8 mouse cellular contexts compared by ENCODE assay signal in the genomic region with DNA sequence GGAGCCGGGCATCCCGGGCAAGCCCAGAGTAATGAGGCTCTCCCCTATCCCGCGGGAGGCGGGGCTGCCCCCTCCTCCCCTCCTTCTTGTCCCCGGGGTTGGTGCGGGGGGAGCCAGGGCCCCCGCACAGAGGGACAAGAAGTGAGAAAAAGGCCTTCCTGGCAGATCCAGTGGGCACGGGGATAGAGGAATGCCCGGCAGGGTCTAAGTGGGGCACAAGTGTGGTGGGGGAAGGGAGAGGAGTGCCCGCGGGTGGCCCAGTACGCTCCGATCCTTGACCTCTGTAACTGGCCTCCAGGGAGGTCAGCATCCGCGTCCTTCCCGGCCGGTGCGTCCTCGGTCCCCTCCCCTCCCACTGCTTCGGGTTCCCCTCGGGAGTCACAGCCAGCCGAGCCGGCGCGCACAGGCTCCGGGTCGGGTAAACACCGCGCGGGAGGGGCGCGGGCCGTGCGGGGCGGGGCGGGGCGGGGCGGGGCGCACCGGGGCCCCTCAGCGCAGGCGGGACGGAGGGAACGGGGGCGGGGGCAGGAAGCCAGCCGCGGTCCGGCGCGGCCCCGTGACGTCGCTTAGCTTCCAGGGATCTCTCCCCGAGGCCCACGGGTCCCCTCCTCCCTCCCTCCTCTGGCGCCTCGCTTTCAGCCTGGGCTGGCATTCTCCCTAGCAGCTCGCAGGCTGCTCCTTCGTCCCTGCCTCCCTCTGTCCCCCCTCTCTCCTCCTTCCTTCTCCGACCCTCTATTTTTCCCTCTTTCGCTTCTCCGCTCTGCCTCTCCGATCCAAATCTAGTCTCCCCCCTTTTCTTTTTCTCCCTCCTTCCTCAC. TPM values are rescaled to one million over a fixed set of nuclear protein-coding genes. Genes with fewer than 3 reads are reported as not detected.
DNase-seq lines count a peak whose midpoint lies in the region; ATAC-seq and TF ChIP-seq lines count a peak whose summit lies in the region.

A gene (plus strand): TSS at position 562 of the 818 bp plus-strand sequence.

- no peak for TF ChIP-seq CTCF in heart, postnatal 0 days (IDR thresholded peaks at IDR 0.05; ENCODE audit: low read depth)
- no peak for TF ChIP-seq CTCF in testis, adult 2 months (IDR thresholded peaks at IDR 0.05; ENCODE audit: control insufficient read depth, insufficient read depth, insufficient replicate concordance, low read depth, low read length)

- no peaks in the 10 kb centered on the region for H3K4me1 ChIP-seq in brown adipose tissue, adult 24 weeks (ENCODE audit: control insufficient read depth, insufficient read depth, insufficient read length, low read length)
- H3K4me1 ChIP-seq in forebrain, embryonic 14.5 days (ENCODE audit: control insufficient read depth, insufficient read depth, low read length): peaks cover 16% of the 10 kb centered on the region
- 0 out of 2 replicates have a peak, but pooled peaks cover 6% of the 10 kb centered on the region for H3K4me1 ChIP-seq in heart, postnatal 0 days (ENCODE audit: control insufficient read depth, insufficient read depth)
- H3K4me1 ChIP-seq in liver, embryonic 12.5 days: peaks cover 15% of the 10 kb centered on the region
- H3K4me1 ChIP-seq in testis, adult 2 months (ENCODE audit: control insufficient read depth, insufficient read depth, low read length): peaks cover 29% of the 10 kb centered on the region

- TF ChIP-seq EP300 in heart, postnatal 0 days (IDR thresholded peaks at IDR 0.05; ENCODE audit: low read depth): no peak

- ATAC-seq in CD4-positive, CD25-positive, alpha-beta regulatory T cell, adult 4 months: peak; percentile 38
- peak; percentile 72 for ATAC-seq in forebrain, embryonic 14.5 days
- peak; percentile 78 for ATAC-seq in heart, postnatal 0 days (ENCODE audit: insufficient read depth, low read depth)
- ATAC-seq in liver, embryonic 12.5 days: peak; percentile 68

- H3K4me2 ChIP-seq in forebrain, embryonic 14.5 days (ENCODE audit: low read length): peak within 1 kb of the TSS; percentile 87
- H3K4me2 ChIP-seq in heart, postnatal 0 days (ENCODE audit: low read depth, low read length): peak within 1 kb of the TSS; percentile 99
- H3K4me2 ChIP-seq in liver, embryonic 12.5 days: peak within 1 kb of the TSS; percentile 71

- peak within 1 kb of the TSS; percentile 83 for H3K4me3 ChIP-seq in brown adipose tissue, adult 24 weeks (ENCODE audit: insufficient read depth, low read depth, low read length)
- H3K4me3 ChIP-seq in forebrain, embryonic 14.5 days (ENCODE audit: low read depth, low read length): peak within 1 kb of the TSS; percentile 76
- peak within 1 kb of the TSS; percentile 86 for H3K4me3 ChIP-seq in heart, postnatal 0 days (ENCODE audit: low read depth, low read length)
- H3K4me3 ChIP-seq in liver, embryonic 12.5 days: peak within 1 kb of the TSS; percentile 62
- peak within 1 kb of the TSS; percentile 87 for H3K4me3 ChIP-seq in testis, adult 2 months (ENCODE audit: control insufficient read depth, low read depth, low read length)

- WGBS in forebrain, embryonic 14.5 days: under 1% methylated on average over 40 of the region's 64 CpGs
- WGBS in heart, postnatal 0 days: 0% methylated on average over 48 of the region's 64 CpGs
- 3% methylated on average over 54 of the region's 64 CpGs for WGBS in liver, embryonic 12.5 days (ENCODE audit: insufficient replicate concordance)

- H3K9ac ChIP-seq in forebrain, embryonic 14.5 days (ENCODE audit: low read length): peak within 1 kb of the TSS; percentile 87
- H3K9ac ChIP-seq in heart, postnatal 0 days (replicated peaks; ENCODE audit: low read depth, low read length): peak within 1 kb of the TSS; percentile 64
- peak within 1 kb of the TSS; percentile 67 for H3K9ac ChIP-seq in liver, embryonic 12.5 days

- peaks cover 6% of the 10 kb centered on the region; the same call in 1 of the 2 replicates for H3K27me3 ChIP-seq in forebrain, embryonic 14.5 days (replicated peaks; ENCODE audit: control insufficient read depth, insufficient read depth, low read length)
- H3K27me3 ChIP-seq in heart, postnatal 0 days (ENCODE audit: control insufficient read depth, insufficient read depth, low read length): peaks cover 62% of the 10 kb centered on the region
- peaks cover 99% of the 10 kb centered on the region for H3K27me3 ChIP-seq in liver, embryonic 12.5 days (replicated peaks)
- no peaks in the 10 kb centered on the region for H3K27me3 ChIP-seq in testis, adult 2 months (ENCODE audit: control insufficient read depth, insufficient read depth, low read length)

- peak; percentile 81 for DNase-seq in forebrain, embryonic 14.5 days (ENCODE audit: low spot score)
- peak; percentile 44 for DNase-seq in heart, postnatal 0 days (ENCODE audit: low spot score)
- DNase-seq in kidney, postnatal 25 days: peak; percentile 90 to 97
- DNase-seq in naive thymus-derived CD4-positive, alpha-beta T cell, adult 2 months (ENCODE audit: low read depth): peak; percentile 35

- no peak; the same call in 1 of the 2 replicates for TF ChIP-seq POLR2A in testis, adult 2 months (IDR thresholded peaks at IDR 0.05; ENCODE audit: control insufficient read depth, low read depth, low read length)

- H3K9me3 ChIP-seq in forebrain, embryonic 14.5 days (replicated peaks; ENCODE audit: control insufficient read depth, low read length): no peaks in the 10 kb centered on the region
- H3K9me3 ChIP-seq in heart, postnatal 0 days (replicated peaks; ENCODE audit: control insufficient read depth, low read length): no peaks in the 10 kb centered on the region
- H3K9me3 ChIP-seq in liver, embryonic 12.5 days (replicated peaks): no peaks in the 10 kb centered on the region

- no peaks in the 10 kb centered on the region for H3K36me3 ChIP-seq in forebrain, embryonic 14.5 days (ENCODE audit: control insufficient read depth, insufficient read depth, low read length)
- no peaks in the 10 kb centered on the region for H3K36me3 ChIP-seq in heart, postnatal 0 days (replicated peaks; ENCODE audit: control insufficient read depth, insufficient read depth, low read length)
- no peaks in the 10 kb centered on the region for H3K36me3 ChIP-seq in liver, embryonic 12.5 days
- H3K36me3 ChIP-seq in testis, adult 2 months (ENCODE audit: control insufficient read depth, insufficient read depth, low read length): no peaks in the 10 kb centered on the region

- peak within 1 kb of the TSS; percentile 84 for H3K27ac ChIP-seq in brown adipose tissue, adult 24 weeks (replicated peaks; ENCODE audit: low read depth, low read length)
- peak within 1 kb of the TSS; percentile 91 for H3K27ac ChIP-seq in forebrain, embryonic 14.5 days (ENCODE audit: low read depth, low read length)
- peak within 1 kb of the TSS; percentile 76 for H3K27ac ChIP-seq in heart, postnatal 0 days (ENCODE audit: low read depth)
- H3K27ac ChIP-seq in liver, embryonic 12.5 days: peak within 1 kb of the TSS; percentile 75
- peak within 1 kb of the TSS; percentile 19 for H3K27ac ChIP-seq in testis, adult 2 months (ENCODE audit: control insufficient read depth, insufficient read depth, low read depth, low read length)

RNA-seq across cellular contexts. Expression of the gene that starts here (rescaled TPM):
- polyA plus RNA-seq in CD4-positive, CD25-positive, alpha-beta regulatory T cell, adult 4 months (2017; shearing (Covaris generic)): 1 to 10 TPM in 1 of 2 experiments, under 1 TPM in 1; 0.95 to 1.2 TPM
- 5.5 and 6.3 TPM in 2 replicates for polyA plus RNA-seq in brown adipose tissue, adult 24 weeks (2012; ENCODE audit: insufficient read depth, insufficient read length, missing spikeins)
- polyA plus RNA-seq in forebrain, embryonic 14.5 days (2014; fragmentation: Nextera tagmentation; extraction: Ambion mirVana): 7.5 and 7.8 TPM in 2 replicates
- total RNA-seq in heart, postnatal 0 days (2014; rRNA removed; ENCODE audit: low replicate concordance): 0.15 and 5.1 TPM in 2 replicates
- polyA plus RNA-seq in heart, postnatal 0 days (2015; fragmentation: Nextera tagmentation; extraction: Ambion mirVana): 1.6 and 1.8 TPM in 2 replicates
- 1.3 and 1.4 TPM in 2 replicates for polyA plus RNA-seq in liver, embryonic 12.5 days (2016; fragmentation: Nextera tagmentation; extraction: Ambion mirVana)
- 34.4 and 38.9 TPM in 2 replicates for polyA plus RNA-seq in testis, adult 2 months (2012; rRNA removed)

Comparison
In these comparisons a context has a peak if more than half of its experiments do, and no peak if none do; other contexts are left out.
1. Peak in every context shown above with its lines: DNase-seq, ATAC-seq, H3K4me3 ChIP-seq and H3K27ac ChIP-seq.
2. H3K27ac ChIP-seq: peak in every context shown above with its lines; median percentile 91 in forebrain, embryonic 14.5 days; 84 in brown adipose tissue, adult 24 weeks; 76 in heart, postnatal 0 days; 75 in liver, embryonic 12.5 days; 19 in testis, adult 2 months.
3. DNase-seq: peak in every context shown above with its lines; median percentile 94 in kidney, postnatal 25 days; 81 in forebrain, embryonic 14.5 days; 44 in heart, postnatal 0 days; 35 in naive thymus-derived CD4-positive, alpha-beta T cell, adult 2 months.